Mouse (Mus musculus) left cerebral cortex, adult 11 months (tissue): Measurements from ENCODE around the gene Gm7951.
"Not testable (repeated sequence)": the region's sequence is repeated elsewhere in the genome, so short reads cannot be mapped to it uniquely, and the experiment has no call there.

Source experiments
- DNase-seq: peaks from one replicate; pipeline ENCODE4 v3.0.0; 2022; ENCODE audit warnings: low spot score

Gm7951 gene

DNA sequence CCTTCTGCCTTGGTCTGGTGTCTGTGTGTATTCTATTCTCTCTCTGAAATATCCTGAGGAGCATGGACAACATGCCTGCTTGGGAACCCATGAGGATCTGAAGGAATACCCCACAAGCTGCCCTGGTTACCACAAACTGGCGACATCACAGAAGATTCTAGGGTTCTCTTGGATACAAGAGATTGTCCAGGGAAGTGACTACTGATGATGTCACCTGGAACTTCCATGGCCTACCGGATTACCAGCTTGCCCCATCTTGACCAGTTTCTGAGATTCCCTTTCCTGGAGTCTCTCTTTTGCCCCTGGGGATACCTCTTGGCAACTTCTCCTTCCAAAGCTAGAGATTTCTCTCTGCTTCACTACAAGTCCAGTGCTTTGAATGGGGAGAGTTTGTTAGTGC lies at the start of gene Gm7951:
Gm7951 (minus strand) TSS at position 101 of the 400 bp plus-strand sequence.
- not testable (repeated sequence) for DNase-seq

DNA sequence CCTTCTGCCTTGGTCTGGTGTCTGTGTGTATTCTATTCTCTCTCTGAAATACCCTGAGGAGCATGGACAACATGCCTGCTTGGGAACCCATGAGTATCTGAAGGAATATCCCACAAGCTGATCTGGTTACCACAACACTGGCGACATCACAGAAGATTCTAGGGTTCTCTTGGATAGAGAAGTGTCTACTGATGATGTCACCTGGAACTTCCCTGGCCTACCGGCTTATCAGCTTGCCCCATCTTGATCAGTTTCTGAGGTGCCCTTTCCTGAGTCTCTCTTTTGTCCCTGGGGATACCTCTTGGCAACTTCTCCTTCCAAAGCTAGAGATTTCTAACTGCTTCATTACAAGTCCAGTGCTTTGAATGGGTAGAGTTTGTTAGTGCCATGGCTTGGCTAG lies 45.4 kb upstream of the Gm7951 start, which contains the start of gene Gm17027:
Gm17027 (minus strand) TSS at position 101 of the 400 bp plus-strand sequence.
- DNase-seq = not testable (repeated sequence)

DNA sequence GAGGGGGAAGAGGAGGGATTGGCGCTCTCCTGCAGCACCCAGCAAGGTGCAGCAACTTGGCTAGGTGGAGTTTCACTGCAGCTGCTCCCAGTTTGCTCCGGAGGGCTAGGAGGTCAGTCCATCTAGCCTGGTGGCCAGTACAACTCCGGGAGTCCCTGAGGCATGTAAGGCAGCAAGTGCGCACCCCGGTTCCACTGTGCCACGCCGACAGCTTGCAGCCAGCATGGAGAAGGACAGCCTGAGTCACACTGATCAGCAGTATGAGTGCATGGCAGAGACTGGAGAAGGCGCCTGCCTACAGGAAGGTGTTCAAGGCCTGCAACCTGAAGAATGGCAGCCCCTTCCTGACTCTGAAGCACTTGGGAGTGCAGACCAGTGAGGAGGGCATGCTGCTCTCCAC lies 17.4 kb upstream of the Gm7951 start:
- DNase-seq = not testable (repeated sequence)

DNA sequence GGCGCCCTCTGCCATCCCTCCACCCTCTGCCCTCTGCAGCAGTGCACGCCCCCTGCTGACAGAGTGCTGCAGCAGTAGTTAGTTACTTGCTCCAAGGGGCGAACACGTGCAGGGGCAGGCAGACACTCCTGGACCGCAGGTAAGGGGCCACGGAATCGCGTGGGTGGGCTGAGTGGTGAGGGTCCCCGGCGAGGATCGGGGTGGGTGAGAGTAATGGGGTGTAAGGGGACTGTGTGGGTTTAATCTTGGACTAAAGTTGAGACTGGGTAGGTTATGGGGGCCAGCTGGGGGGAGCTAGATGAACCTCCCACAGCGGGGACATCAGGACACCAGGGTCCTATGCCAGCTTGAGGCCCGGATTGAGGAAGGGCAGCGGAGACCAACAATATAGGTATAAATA lies 16.6 kb upstream of the Gm7951 start:
- DNase-seq = not testable (repeated sequence)
